Mouse (Mus musculus) brown adipose tissue, adult 24 weeks (tissue): ENCODE results near the gene Hoxb6. TPM values are rescaled to one million over a fixed set of nuclear protein-coding genes. Genes with fewer than 3 reads are reported as not detected.

Experiments used
- H3K27ac ChIP-seq: fragments of 200-500 bp; replicated peaks from 2 replicates; pipeline ENCODE4 v1.5.1; 2012; ENCODE audit warnings: low read depth, mild to moderate bottlenecking, low read length
- H3K4me1 ChIP-seq: fragments of 200-500 bp; 2 replicates; pipeline ENCODE4 v1.6.1; 2012; ENCODE audit warnings: low read length, mixed read lengths; ENCODE audit not compliant: control insufficient read depth, insufficient read depth, insufficient read length
- H3K4me3 ChIP-seq: fragments of 200-500 bp; 2 replicates; pipeline ENCODE4 v1.5.1; 2012; ENCODE audit warnings: low read depth, mild to moderate bottlenecking, low read length, moderate library complexity; ENCODE audit not compliant: insufficient read depth
- polyA plus RNA-seq: library from polyadenylated mRNA; stranded (reverse); fragments of >200 nt; gene quantifications from 2 replicates; pipeline ENCODE4 v1.2.4, GENCODE M21; 2012; ENCODE audit not compliant: missing spikeins, insufficient read depth, insufficient read length

The Hoxb6 gene
- polyA plus RNA-seq, 1 experiment, result 0.91 TPM

DNA sequence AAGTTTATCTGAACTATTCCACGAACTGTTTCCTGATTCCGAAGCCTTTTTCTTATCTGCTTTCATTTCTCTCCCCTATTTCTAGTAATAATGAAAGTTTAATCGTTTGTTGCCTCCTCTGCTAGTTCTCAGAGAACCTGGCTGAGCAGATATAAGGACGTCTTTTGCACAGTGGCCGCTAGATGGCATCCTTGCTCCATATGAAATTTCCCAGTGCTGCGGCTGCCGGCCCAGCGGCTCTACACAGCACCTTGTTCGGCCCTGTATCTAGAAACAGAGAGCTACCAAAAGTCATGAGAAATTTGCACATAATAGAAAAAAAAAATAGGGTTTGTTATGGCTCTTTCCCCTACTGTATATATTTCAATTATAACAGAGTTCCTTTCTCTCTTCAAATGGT is 13.5 kb upstream of the Hoxb6 start:
- no peak overlapping the region for H3K4me3 ChIP-seq
- H3K27ac ChIP-seq, result no peak overlapping the region
- no peaks in the 10 kb centered on the region for H3K4me1 ChIP-seq

DNA sequence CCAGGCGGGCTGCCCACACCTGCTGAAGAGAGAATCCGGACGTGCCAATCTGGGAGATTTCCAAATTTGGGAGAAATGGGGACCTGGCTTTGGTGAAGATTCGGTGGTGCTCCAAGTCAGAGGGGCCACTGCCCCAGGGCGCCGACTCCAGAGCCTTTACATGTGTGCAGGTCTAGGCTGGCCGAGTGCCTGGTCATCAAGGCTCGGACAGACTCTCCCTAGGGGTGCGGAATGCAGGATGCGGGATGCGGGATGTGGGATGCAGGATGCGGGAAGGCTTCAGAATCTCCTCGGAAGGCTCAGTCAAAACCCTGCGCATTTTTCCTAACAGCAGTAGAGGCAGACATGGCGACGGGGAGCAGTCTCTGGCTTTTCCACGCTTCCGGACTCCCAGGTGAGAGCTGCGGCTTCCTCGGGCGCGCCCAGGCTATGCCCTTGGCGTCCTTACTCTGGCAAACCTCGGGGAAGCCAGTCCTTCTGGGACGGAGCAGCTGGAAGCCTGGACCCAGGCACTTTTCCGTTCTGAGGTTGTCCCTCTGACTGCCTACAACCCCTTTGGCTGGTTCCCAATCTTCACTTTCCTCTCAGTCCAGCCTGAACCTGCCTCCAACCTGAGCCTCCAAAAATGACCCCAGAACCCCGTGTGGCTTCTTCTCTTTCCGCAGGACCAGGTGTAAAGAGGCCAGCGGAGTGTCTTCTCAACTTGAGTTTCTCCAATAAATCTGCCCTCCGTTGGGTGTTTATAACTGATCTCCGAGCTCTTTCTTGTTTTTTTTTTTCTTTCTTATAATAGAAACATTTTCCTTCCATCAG is 12.6 kb upstream of the Hoxb6 start:
- Histone ChIP-seq H3K4me1 (no peaks in the 10 kb centered on the region), H3K27ac (no peak overlapping the region), H3K4me3 (peak overlapping the region; percentile 28; the same call in 1 of the 2 replicates)

DNA sequence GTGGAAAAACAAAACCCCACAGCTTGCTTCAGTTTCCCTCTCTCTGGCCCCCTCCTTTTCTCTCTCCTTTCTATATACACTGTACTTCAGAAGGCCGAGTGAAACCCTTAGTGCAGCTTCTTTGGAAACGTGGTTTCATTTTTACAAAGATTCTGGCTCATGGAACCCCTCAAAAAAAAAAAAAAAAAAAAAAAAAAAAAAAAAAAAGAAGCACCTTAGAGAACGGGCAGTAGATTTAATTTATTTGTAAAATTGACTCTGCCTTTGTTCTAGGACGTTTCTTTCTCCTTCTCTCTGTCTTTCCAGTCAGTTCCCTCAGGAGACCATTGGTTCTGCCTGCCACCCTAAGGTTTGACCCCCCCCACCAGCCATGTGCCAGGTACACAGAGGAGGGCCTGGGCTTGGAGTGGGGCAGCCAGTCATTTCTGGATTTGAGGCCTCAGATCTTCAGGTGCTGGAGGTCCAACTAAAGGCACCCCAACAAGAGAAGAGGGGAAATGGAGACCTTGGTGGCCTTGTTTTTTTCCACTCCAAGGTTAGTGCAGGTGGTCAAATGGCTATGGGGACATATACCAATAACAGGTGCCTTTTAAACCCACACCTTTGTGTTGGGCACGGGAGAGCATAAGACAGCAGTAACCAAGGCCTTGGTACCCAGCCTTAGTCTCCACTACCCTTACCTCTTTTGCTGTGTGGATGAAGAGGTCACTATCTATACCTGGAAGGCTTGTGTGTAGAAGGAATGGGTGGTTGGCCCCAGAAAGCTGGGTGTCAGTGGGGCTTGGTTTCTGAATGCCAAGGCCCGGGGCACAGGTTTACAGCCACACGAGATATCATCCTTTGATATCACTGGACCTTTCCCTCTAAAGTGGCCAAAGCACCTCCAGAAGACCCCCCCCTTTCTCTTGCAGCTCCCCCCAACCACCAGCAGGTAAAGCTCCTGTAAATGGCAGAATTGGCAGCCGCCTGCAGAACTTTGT is 11.6 kb upstream of the Hoxb6 start:
- H3K4me3 ChIP-seq, result peak overlapping the region; percentile 35; the same call in 1 of the 2 replicates
- no peak overlapping the region for H3K27ac ChIP-seq
- H3K4me1 ChIP-seq, result no peaks in the 10 kb centered on the region

DNA sequence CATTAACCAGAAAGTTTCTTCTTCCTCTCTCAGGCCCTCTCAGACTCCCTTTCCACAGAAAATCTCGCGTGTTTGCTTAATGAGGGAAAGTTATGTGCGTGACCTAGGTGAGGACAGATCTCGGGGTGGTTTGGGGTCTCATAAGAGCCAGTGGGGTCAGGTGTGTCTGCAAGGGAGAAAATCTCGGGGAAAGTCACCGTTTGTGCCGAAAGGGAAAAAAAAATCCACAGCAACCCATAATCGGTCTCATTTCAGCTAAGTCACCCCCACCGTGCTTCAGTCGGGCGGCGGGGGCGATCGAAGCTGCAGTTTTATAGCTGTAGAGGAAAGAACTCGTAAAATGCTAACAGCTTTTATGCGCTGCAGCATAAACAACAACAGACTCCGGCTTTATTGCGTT is 10.9 kb upstream of the Hoxb6 start:
- H3K27ac ChIP-seq, result no peak overlapping the region
- H3K4me1 ChIP-seq, result no peaks in the 10 kb centered on the region
- peak overlapping the region; percentile 35 for H3K4me3 ChIP-seq

DNA sequence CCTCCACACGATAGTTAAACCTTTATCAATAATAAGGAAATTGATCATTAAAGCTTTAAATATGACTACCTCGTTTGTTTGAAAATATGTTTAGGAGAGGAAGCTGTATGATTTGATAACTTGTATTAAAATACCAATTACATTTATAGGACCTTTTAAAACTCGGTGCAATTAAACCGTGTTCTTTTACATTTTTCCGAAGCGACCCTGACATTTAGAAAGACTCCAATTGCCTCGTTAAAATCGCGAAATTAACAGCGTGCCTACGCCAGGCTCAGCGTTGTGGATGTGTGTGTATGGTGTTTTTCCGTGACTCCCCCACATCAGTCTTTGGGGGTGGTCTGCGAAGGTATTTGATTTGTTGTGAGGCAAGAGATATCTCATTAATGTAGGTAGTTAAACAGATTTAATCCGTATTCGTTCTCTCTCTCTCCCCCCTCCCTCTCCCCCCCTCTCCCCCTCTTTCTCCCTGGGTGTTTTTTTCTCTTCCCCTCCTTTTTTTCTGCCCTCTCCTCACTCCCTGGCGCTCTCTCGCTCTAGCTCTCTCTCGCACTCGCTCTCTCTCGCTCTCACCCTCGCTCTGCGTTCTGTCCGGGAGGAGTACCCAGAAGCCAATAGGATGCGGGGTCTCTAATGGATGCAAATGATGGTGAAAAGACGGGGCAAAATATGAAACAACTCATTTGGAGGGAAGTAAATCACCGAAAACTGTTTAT is 10.3 kb upstream of the Hoxb6 start, which contains the start of gene Hoxb8:
Gene Hoxb8, plus strand, starts transcription at position 51 of the 716 bp plus-strand sequence.
- no peak within 1 kb of the TSS for H3K27ac ChIP-seq
- H3K4me3 ChIP-seq, result peak within 1 kb of the TSS; percentile 58

DNA sequence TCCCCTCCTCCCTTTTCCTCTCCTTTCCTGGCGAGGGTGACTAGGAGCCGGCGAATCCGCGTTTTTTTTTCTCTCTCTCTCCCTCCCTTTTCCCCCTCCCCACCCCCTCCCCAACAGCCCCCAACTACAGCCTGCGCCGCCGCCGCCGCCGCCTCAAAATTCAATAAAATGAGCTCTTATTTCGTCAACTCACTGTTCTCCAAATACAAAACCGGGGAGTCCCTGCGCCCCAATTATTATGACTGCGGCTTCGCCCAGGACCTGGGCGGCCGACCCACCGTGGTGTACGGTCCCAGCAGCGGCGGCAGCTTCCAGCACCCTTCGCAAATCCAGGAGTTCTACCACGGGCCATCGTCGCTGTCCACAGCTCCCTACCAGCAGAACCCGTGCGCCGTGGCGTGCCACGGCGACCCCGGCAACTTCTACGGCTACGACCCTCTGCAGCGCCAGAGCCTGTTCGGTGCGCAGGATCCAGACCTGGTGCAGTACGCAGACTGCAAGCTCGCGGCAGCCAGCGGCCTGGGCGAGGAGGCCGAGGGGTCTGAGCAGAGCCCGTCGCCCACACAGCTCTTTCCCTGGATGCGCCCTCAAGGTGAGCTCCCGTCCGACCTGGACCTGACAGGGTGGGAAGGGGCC is 9.4 kb upstream of the Hoxb6 start:
- no peaks in the 10 kb centered on the region for H3K4me1 ChIP-seq
- peak overlapping the region; percentile 58 for H3K4me3 ChIP-seq
- no peak overlapping the region for H3K27ac ChIP-seq

More for the DNA sequence above, 10.3 kb upstream of the Hoxb6 start, which contains the start of gene Hoxb8:
- H3K4me1 ChIP-seq, result no peaks in the 10 kb centered on the region

DNA sequence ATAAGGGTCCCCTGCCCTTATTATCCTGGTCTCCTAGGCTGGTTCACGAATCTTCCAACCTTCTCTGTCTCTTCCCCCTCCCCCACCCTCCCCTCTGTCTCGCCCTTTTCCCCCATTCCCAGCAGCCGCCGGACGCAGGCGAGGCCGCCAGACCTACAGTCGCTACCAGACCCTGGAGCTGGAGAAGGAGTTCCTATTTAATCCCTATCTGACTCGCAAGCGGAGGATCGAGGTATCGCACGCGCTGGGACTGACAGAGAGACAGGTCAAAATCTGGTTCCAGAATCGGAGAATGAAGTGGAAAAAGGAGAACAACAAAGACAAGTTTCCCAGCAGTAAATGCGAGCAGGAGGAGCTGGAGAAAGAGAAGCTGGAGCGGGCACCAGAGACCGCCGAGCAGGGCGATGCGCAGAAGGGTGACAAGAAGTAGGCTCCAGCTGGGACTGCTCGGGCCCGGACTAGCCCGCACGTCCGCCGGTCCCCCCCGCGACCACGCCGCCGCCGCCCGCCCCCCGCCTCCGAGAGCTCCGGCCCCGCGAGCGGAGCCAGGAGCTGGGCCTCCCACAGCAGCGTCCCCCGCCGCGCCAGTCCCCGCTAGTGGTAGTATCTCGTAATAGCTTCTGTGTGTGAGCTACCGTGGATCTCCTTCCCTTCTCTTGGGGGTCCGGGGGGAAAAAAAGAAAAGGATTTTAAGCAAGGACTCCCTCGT is 8.1 kb upstream of the Hoxb6 start:
- Histone ChIP-seq H3K4me1 (no peaks in the 10 kb centered on the region), H3K4me3 (peak overlapping the region; percentile 77), H3K27ac (peak overlapping the region; percentile 96)

DNA sequence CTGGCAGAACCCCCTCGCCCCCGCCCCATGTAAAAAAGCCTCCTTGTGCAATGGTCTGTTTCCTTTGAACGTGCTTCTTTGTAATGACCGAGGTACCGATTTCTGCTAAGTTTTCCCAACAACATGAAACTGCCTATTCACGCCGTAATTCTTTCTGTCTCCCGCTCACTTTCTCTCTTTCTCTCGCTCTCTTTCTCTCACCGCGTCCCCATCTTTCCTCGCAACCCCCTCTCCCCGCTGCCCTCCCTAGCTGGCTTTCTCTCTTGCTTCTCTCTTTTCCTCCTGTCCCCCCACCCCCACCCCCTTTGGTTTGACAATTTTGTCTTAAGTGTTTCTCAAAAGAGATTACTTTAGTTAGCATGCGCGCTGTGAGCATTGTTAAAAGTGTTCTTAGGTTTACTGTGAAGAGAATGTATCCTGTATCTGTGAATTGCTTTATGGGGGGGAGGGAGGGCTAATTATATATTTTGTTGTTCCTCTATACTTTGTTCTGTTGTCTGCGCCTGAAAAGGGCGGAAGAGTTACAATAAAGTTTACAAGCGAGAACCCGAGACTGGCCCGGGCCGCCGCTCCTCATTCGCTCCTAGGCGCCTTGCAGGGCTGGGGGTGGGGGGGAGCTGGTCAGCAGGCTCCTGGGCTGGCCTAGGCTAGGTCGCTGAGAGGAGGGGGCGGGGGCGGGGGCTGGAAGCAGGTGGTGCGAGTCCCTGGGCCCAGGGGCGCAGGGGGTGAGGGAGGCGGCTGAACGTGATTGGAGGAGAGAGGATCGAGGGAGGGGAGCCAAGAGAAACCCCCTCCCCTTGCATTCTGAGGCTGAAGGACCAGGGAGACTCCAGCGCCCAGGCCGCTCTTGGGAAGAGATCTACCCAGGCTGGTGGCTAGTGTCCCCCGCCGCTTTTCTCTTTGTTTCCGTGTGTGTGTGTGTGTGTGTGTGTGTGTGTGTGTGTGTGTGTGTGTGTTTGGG is 7.2 kb upstream of the Hoxb6 start:
- Histone ChIP-seq H3K4me3 (peak overlapping the region; percentile 77), H3K27ac (peak overlapping the region; percentile 95), H3K4me1 (no peaks in the 10 kb centered on the region)

DNA sequence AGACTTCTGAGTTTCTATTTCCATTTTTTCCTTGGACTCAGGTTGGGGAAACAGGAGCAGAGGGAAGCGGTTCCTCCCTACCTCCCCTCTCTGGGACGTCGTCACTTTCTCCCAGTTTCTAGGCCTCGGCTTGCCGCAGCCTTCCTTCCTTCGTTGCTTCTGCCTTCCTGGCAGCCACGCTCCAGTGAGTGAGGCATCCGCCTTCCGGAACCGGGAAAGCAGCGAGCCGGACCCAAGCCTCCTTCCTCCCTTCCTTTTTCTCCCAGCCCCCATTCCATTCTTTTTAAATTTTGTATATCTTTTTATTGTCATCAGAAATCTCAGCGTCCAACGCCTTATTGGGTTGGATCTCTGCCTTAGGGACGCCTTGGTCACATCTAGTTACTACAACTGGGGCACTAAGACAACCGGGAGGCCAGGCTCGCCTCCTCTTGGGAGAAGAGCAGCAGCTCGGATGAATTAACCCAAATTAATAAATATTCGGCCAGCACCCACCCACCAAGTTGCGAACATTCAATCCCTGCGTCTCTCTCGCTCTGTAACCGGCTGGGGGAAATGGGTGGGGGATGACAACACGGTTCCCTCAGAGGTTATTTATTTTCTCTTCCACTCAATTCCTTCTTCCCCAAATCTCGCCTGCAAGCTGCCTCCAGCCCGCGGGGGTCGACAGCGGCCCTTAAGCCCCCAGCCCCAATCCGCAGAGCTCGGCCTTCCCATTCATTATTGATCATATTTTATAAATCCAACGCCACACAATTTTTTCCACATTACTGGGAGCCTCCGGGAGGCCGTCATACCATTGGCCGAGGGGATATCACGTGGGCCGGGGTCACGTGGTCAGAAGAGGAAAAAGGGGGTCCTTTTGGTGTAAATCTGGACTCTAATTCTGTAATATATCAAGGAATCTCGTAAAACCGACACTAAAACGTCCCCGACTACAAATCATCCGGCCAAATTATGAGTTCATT is 6.2 kb upstream of the Hoxb6 start, which contains the start of gene Hoxb7:
Gene Hoxb7, plus strand, starts transcription at position 853 of the 968 bp plus-strand sequence.
- Histone ChIP-seq H3K4me1 (no peaks in the 10 kb centered on the region), H3K27ac (peak within 1 kb of the TSS; percentile 95), H3K4me3 (peak within 1 kb of the TSS; percentile 77)

DNA sequence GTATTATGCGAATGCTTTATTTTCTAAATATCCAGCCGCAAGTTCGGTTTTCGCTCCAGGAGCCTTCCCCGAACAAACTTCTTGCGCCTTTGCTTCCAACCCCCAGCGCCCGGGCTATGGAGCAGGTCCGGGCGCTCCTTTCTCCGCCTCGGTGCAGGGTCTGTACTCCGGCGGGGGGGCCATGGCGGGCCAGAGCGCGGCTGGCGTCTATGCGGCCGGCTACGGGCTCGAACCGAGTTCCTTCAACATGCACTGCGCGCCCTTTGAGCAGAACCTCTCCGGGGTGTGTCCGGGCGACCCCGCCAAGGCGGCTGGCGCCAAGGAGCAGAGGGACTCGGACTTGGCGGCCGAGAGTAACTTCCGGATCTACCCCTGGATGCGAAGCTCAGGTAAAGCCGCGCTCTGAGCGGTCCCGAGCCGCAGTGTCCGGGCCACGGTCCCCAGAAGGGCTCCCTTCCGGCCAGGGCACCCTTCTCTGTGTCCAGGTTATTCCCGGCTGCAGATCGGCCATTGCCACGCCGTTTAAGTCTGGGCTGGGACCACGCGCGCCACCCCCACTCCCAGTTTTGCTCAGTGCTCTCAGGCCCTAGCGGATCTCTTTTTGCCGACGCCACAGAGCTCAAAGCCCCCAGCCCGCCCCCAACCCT is 5.4 kb upstream of the Hoxb6 start:
- H3K4me3 ChIP-seq, result peak overlapping the region; percentile 77
- H3K27ac ChIP-seq, result peak overlapping the region; percentile 68
- H3K4me1 ChIP-seq, result no peaks in the 10 kb centered on the region

DNA sequence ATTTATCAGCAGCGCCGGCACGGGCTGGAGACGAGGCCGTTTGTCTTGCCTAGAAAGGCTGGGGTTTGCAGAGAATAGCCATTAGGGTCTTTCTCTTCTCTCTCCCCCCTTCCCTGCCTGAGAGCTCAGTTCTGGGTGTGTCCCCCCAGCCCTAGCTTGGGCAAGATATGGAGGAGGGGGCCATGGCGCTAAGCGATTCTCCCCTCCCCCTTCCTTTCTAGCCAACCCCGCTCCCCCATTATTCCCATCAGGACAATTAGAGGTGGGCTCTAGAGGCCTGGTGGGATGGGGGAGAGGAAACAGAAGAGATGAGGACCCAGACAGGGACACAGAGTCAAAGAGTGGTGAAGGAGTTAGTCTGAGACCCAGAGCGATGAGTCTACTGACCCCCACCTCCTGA is 4.9 kb upstream of the Hoxb6 start:
- no peak overlapping the region for H3K27ac ChIP-seq
- no peaks in the 10 kb centered on the region for H3K4me1 ChIP-seq
- H3K4me3 ChIP-seq, result peak overlapping the region; percentile 77
